Mouse (Mus musculus) liver, embryonic 14.5 days (tissue): ENCODE measurements around the gene Bin2.

Experiments
- CTCF ChIP-seq: IDR thresholded peaks from 2 replicates; pipeline ENCODE4 v1.5.1; 2016; ENCODE audit warnings: antibody characterized with exemption, low read depth, control low read depth
- EP300 ChIP-seq: IDR thresholded peaks from 2 replicates; pipeline ENCODE4 v1.6.1; 2016; ENCODE audit warnings: antibody characterized with exemption, low read depth

- TF ChIP-seq EP300 = no peak
- TF ChIP-seq CTCF = no peak
Observed at GRCm38 (mm10) chr15:100619200-100619599, 50.2 kb downstream of the Bin2 start.
